Comparison of ENCODE assay signal across 10 mouse cellular contexts in genomic region chr1:154202580-154202979, GRCm38 (mm10). TPM values are rescaled to one million over a fixed set of nuclear protein-coding genes. Genes with fewer than 3 reads are reported as not detected.
DNase-seq lines count a peak whose midpoint lies in the region; ATAC-seq lines count a peak whose summit lies in the region.
"Had no signal": no experiment of that assay in that cellular context is flagged by ENCODE, and none has a peak within 500 bp of the region (broad histone marks: within the 10 kb centered on the region; RNA-seq: fewer than 3 reads in every experiment).

No protein-coding gene starts in this region.

- H3K4me3 ChIP-seq in forebrain, embryonic 11.5 days (ENCODE audit: low read depth, low read length): no peak overlapping the region
- no peak overlapping the region for H3K4me3 ChIP-seq in forebrain, embryonic 16.5 days (replicated peaks; ENCODE audit: low read length)
- no peak overlapping the region for H3K4me3 ChIP-seq in midbrain, embryonic 16.5 days (ENCODE audit: low read depth, low read length)
- no peak overlapping the region for H3K4me3 ChIP-seq in midbrain, embryonic 11.5 days (ENCODE audit: low read depth, low read length)
- H3K4me3 ChIP-seq: megakaryocyte, embryonic 14.5 days had no signal

- no peak overlapping the region for H3K4me2 ChIP-seq in forebrain, embryonic 11.5 days (ENCODE audit: low read depth, low read length, severe bottlenecking)
- no peak overlapping the region for H3K4me2 ChIP-seq in forebrain, embryonic 16.5 days (ENCODE audit: low read length)
- H3K4me2 ChIP-seq in midbrain, embryonic 16.5 days (ENCODE audit: low read length): no peak overlapping the region
- no peak overlapping the region for H3K4me2 ChIP-seq in midbrain, embryonic 11.5 days

- 59% methylated on average over 8 of the region's 8 CpGs for WGBS in forebrain, embryonic 11.5 days
- 60% methylated on average over 8 of the region's 8 CpGs for WGBS in forebrain, embryonic 16.5 days
- 50% methylated on average over 8 of the region's 8 CpGs for WGBS in midbrain, embryonic 16.5 days
- WGBS in midbrain, embryonic 11.5 days: 50% methylated on average over 8 of the region's 8 CpGs

- ATAC-seq in forebrain, embryonic 11.5 days (replicated peaks; ENCODE audit: low FRiP score): 0 out of 2 replicates have a peak, but pooled peaks have one; percentile 18
- ATAC-seq in forebrain, embryonic 16.5 days: no peak
- ATAC-seq in midbrain, embryonic 16.5 days: peak; percentile 32; the same call in 1 of the 2 replicates
- ATAC-seq in midbrain, embryonic 11.5 days (ENCODE audit: low FRiP score): no peak

- DNase-seq in forebrain, embryonic 11.5 days (ENCODE audit: low spot score): no peak
- DNase-seq in midbrain, embryonic 11.5 days (ENCODE audit: low spot score, missing footprints): no peak
- peak; percentile 49 to 56 for DNase-seq in kidney, postnatal 36 days
- peak; percentile 57 for DNase-seq in testis, postnatal 10 days (ENCODE audit: low spot score)
- DNase-seq in urinary bladder, adult 18-20 months (ENCODE audit: low spot score in 2 of 2): no peak
- no peak for DNase-seq in ovary, postnatal 36 days (ENCODE audit: low spot score)

- H3K27me3 ChIP-seq in forebrain, embryonic 11.5 days (ENCODE audit: control insufficient read depth, insufficient read depth, low read length): peaks cover 31% of the 10 kb centered on the region
- peaks cover 26% of the 10 kb centered on the region for H3K27me3 ChIP-seq in forebrain, embryonic 16.5 days (replicated peaks; ENCODE audit: control insufficient read depth, insufficient read depth, low read length)
- H3K27me3 ChIP-seq in midbrain, embryonic 16.5 days (ENCODE audit: control insufficient read depth, insufficient read depth, low read depth, low read length): peaks cover 20% of the 10 kb centered on the region
- peaks cover 35% of the 10 kb centered on the region for H3K27me3 ChIP-seq in midbrain, embryonic 11.5 days (ENCODE audit: control insufficient read depth, insufficient read depth, low read length)

- no peak overlapping the region for H3K27ac ChIP-seq in forebrain, embryonic 11.5 days (ENCODE audit: low read depth, low read length)
- H3K27ac ChIP-seq in forebrain, embryonic 16.5 days (ENCODE audit: low read length): no peak overlapping the region
- H3K27ac ChIP-seq in midbrain, embryonic 16.5 days (ENCODE audit: low read length): no peak overlapping the region
- H3K27ac ChIP-seq in midbrain, embryonic 11.5 days (ENCODE audit: low read depth, low read length): no peak overlapping the region

- no peak overlapping the region for H3K9ac ChIP-seq in forebrain, embryonic 11.5 days (ENCODE audit: low read length)
- H3K9ac ChIP-seq in forebrain, embryonic 16.5 days (replicated peaks; ENCODE audit: low read depth, low read length): no peak overlapping the region
- no peak overlapping the region for H3K9ac ChIP-seq in midbrain, embryonic 16.5 days (ENCODE audit: low read depth, low read length)
- H3K9ac ChIP-seq in midbrain, embryonic 11.5 days (ENCODE audit: low read length): no peak overlapping the region

- H3K36me3 ChIP-seq in forebrain, embryonic 11.5 days (ENCODE audit: control insufficient read depth, insufficient read depth, low read length): no peaks in the 10 kb centered on the region
- H3K36me3 ChIP-seq in forebrain, embryonic 16.5 days (ENCODE audit: control insufficient read depth, insufficient read depth): no peaks in the 10 kb centered on the region
- no peaks in the 10 kb centered on the region for H3K36me3 ChIP-seq in midbrain, embryonic 16.5 days (ENCODE audit: control insufficient read depth, insufficient read depth, low read length)
- no peaks in the 10 kb centered on the region for H3K36me3 ChIP-seq in midbrain, embryonic 11.5 days (ENCODE audit: control insufficient read depth, insufficient read depth, low read length)

- H3K9me3 ChIP-seq in forebrain, embryonic 11.5 days (ENCODE audit: control insufficient read depth, low read length): no peaks in the 10 kb centered on the region
- no peaks in the 10 kb centered on the region for H3K9me3 ChIP-seq in forebrain, embryonic 16.5 days (ENCODE audit: control insufficient read depth, low read length)
- H3K9me3 ChIP-seq in midbrain, embryonic 16.5 days (replicated peaks; ENCODE audit: control insufficient read depth, low read length, poor library complexity, severe bottlenecking): no peaks in the 10 kb centered on the region
- no peaks in the 10 kb centered on the region for H3K9me3 ChIP-seq in midbrain, embryonic 11.5 days (ENCODE audit: control insufficient read depth, low read length)

- H3K4me1 ChIP-seq in forebrain, embryonic 11.5 days (replicated peaks; ENCODE audit: control insufficient read depth, insufficient read depth, low read length): peaks cover 7% of the 10 kb centered on the region
- H3K4me1 ChIP-seq in forebrain, embryonic 16.5 days (replicated peaks; ENCODE audit: control insufficient read depth, insufficient read depth, low read length): peaks cover 11% of the 10 kb centered on the region
- H3K4me1 ChIP-seq in midbrain, embryonic 16.5 days (ENCODE audit: control insufficient read depth, insufficient read depth, low read length): no peaks in the 10 kb centered on the region
- peaks cover 6% of the 10 kb centered on the region for H3K4me1 ChIP-seq in midbrain, embryonic 11.5 days (ENCODE audit: control insufficient read depth, insufficient read depth, low read length)
- H3K4me1 ChIP-seq: megakaryocyte, embryonic 14.5 days had no signal

RNA-seq across cellular contexts. Expression of gene Zfp648, which starts 1.6 kb away (rescaled TPM):
- polyA plus RNA-seq in forebrain, embryonic 11.5 days (2014; fragmentation: Nextera tagmentation; extraction: Ambion mirVana): not detected in 2 replicates
- polyA plus RNA-seq in forebrain, embryonic 16.5 days (2015; fragmentation: Nextera tagmentation; extraction: Ambion mirVana): 0.34 and 0.68 TPM in 2 replicates
- polyA plus RNA-seq in midbrain, embryonic 16.5 days (2015; fragmentation: Nextera tagmentation; extraction: Ambion mirVana): 1.2 and 1.3 TPM in 2 replicates
- not detected in 2 replicates for polyA plus RNA-seq in midbrain, embryonic 11.5 days (2014; fragmentation: Nextera tagmentation; extraction: Ambion mirVana)
- polyA plus RNA-seq: heart, embryonic 14.5 days had no signal

Comparison
In these comparisons a context has a peak if more than half of its experiments do, and no peak if none do; other contexts are left out.
1. ATAC-seq: peak in forebrain, embryonic 11.5 days (single experiment) and midbrain, embryonic 16.5 days (single experiment); none in forebrain, embryonic 16.5 days (single experiment) and midbrain, embryonic 11.5 days (single experiment).
2. DNase-seq: peak in kidney, postnatal 36 days (2 of 2) and testis, postnatal 10 days (single experiment); none in forebrain, embryonic 11.5 days (single experiment), midbrain, embryonic 11.5 days (single experiment), urinary bladder, adult 18-20 months (0 of 2) and ovary, postnatal 36 days (single experiment).